Mouse (Mus musculus): ENCODE results near the gene Cul5. TPM values are rescaled to one million over a fixed set of nuclear protein-coding genes. Genes with fewer than 3 reads are reported as not detected.
A peak's percentile ranks its signal among the peaks of the same experiment; 100 is the strongest.

Cul5 gene
- 4.2 and 5.4 TPM in 2 replicates for polyA plus RNA-seq (2012; rRNA removed)

- Histone ChIP-seq H3K4me3 (ENCODE audit: insufficient read depth, low read depth, low read length) (no peak within 1 kb of the TSS), H3K27me3 (replicated peaks; ENCODE audit: control insufficient read depth, insufficient read depth, low read length) (no peaks in the 10 kb centered on the region), H3K27ac (ENCODE audit: insufficient read depth, low read depth, low read length) (no peak within 1 kb of the TSS), H3K36me3 (ENCODE audit: control insufficient read depth, insufficient read depth, low read length) (no peaks in the 10 kb centered on the region), H3K4me1 (ENCODE audit: control insufficient read depth, insufficient read depth, low read length) (peaks cover 11% of the 10 kb centered on the region)
- no peak for TF ChIP-seq POLR2A (IDR thresholded peaks at IDR 0.05; ENCODE audit: low read depth, low read length)
- TF ChIP-seq CTCF (conservative IDR thresholded peaks at IDR 0.05; ENCODE audit: insufficient read depth, insufficient read length, low read depth, low read length) = no peak
- 61% methylated on average over 5 of the region's 5 CpGs for WGBS
- DNase-seq = peak; percentile 71
Observed at GRCm38 (mm10) chr9:53669680-53670219, at the start of gene Cul5. Gene Cul5, minus strand, starts transcription at chr9:53670014.

GRCm38 (mm10) chr9:53705992-53706696 is 36.3 kb upstream of the Cul5 start, which contains the start of gene Rab39:
Gene Rab39, minus strand, starts transcription at chr9:53706232.
- Histone ChIP-seq H3K4me3 (ENCODE audit: insufficient read depth, low read depth, low read length) (peak within 1 kb of the TSS; percentile 12; the same call in 1 of the 2 replicates), H3K27me3 (replicated peaks; ENCODE audit: control insufficient read depth, insufficient read depth, low read length) (no peaks in the 10 kb centered on the region; the same call in 1 of the 2 replicates), H3K4me1 (ENCODE audit: control insufficient read depth, insufficient read depth, low read length) (no peaks in the 10 kb centered on the region), H3K36me3 (ENCODE audit: control insufficient read depth, insufficient read depth, low read length) (no peaks in the 10 kb centered on the region), H3K27ac (ENCODE audit: insufficient read depth, low read depth, low read length) (no peak within 1 kb of the TSS)
- WGBS = 2% methylated on average over 49 of the region's 49 CpGs
- peak; percentile 67 for DNase-seq
- TF ChIP-seq CTCF (conservative IDR thresholded peaks at IDR 0.05; ENCODE audit: insufficient read depth, insufficient read length, low read depth, low read length) (no peak), POLR2A (IDR thresholded peaks at IDR 0.05; ENCODE audit: low read depth, low read length) (no peak)

- Histone ChIP-seq H3K36me3 (ENCODE audit: control insufficient read depth, insufficient read depth, low read length) (no peaks in the 10 kb centered on the region), H3K27ac (ENCODE audit: insufficient read depth, low read depth, low read length) (no peak overlapping the region), H3K4me3 (ENCODE audit: insufficient read depth, low read depth, low read length) (peak overlapping the region; percentile 12; the same call in 1 of the 2 replicates), H3K4me1 (ENCODE audit: control insufficient read depth, insufficient read depth, low read length) (no peaks in the 10 kb centered on the region), H3K27me3 (replicated peaks; ENCODE audit: control insufficient read depth, insufficient read depth, low read length) (no peaks in the 10 kb centered on the region; the same call in 1 of the 2 replicates)
- WGBS = under 1% methylated on average over 28 of the region's 28 CpGs
- no peak for TF ChIP-seq POLR2A (IDR thresholded peaks at IDR 0.05; ENCODE audit: low read depth, low read length)
- no peak for TF ChIP-seq CTCF (conservative IDR thresholded peaks at IDR 0.05; ENCODE audit: insufficient read depth, insufficient read length, low read depth, low read length)
- peak; percentile 8 for DNase-seq
Observed at GRCm38 (mm10) chr9:53705491-53705991, 35.7 kb upstream of the Cul5 start.

GRCm38 (mm10) chr9:53702991-53703390 is 33.2 kb upstream of the Cul5 start:
- no peaks in the 10 kb centered on the region for H3K36me3 ChIP-seq (ENCODE audit: control insufficient read depth, insufficient read depth, low read length)
- H3K4me3 ChIP-seq (ENCODE audit: insufficient read depth, low read depth, low read length) = no peak overlapping the region
- no peaks in the 10 kb centered on the region; the same call in 1 of the 2 replicates for H3K27me3 ChIP-seq (replicated peaks; ENCODE audit: control insufficient read depth, insufficient read depth, low read length)
- no peak for TF ChIP-seq POLR2A (IDR thresholded peaks at IDR 0.05; ENCODE audit: low read depth, low read length)
- TF ChIP-seq CTCF (conservative IDR thresholded peaks at IDR 0.05; ENCODE audit: insufficient read depth, insufficient read length, low read depth, low read length) = no peak
- no peak for DNase-seq
- no peak overlapping the region for H3K27ac ChIP-seq (ENCODE audit: insufficient read depth, low read depth, low read length)
- 92% methylated on average over 1 of the region's 1 CpGs for WGBS
- no peaks in the 10 kb centered on the region for H3K4me1 ChIP-seq (ENCODE audit: control insufficient read depth, insufficient read depth, low read length)

GRCm38 (mm10) chr9:53700496-53700895 is 30.7 kb upstream of the Cul5 start:
- 57% methylated on average over 4 of the region's 4 CpGs for WGBS
- no peak for DNase-seq
- Histone ChIP-seq H3K36me3 (ENCODE audit: control insufficient read depth, insufficient read depth, low read length) (no peaks in the 10 kb centered on the region), H3K27ac (ENCODE audit: insufficient read depth, low read depth, low read length) (no peak overlapping the region), H3K4me1 (ENCODE audit: control insufficient read depth, insufficient read depth, low read length) (no peaks in the 10 kb centered on the region), H3K27me3 (replicated peaks; ENCODE audit: control insufficient read depth, insufficient read depth, low read length) (no peaks in the 10 kb centered on the region), H3K4me3 (ENCODE audit: insufficient read depth, low read depth, low read length) (no peak overlapping the region)
- TF ChIP-seq POLR2A (IDR thresholded peaks at IDR 0.05; ENCODE audit: low read depth, low read length) (no peak), CTCF (conservative IDR thresholded peaks at IDR 0.05; ENCODE audit: insufficient read depth, insufficient read length, low read depth, low read length) (no peak)

- Histone ChIP-seq H3K4me3 (ENCODE audit: insufficient read depth, low read depth, low read length) (no peak overlapping the region), H3K27me3 (replicated peaks; ENCODE audit: control insufficient read depth, insufficient read depth, low read length) (no peaks in the 10 kb centered on the region), H3K36me3 (ENCODE audit: control insufficient read depth, insufficient read depth, low read length) (no peaks in the 10 kb centered on the region), H3K27ac (ENCODE audit: insufficient read depth, low read depth, low read length) (no peak overlapping the region), H3K4me1 (ENCODE audit: control insufficient read depth, insufficient read depth, low read length) (no peaks in the 10 kb centered on the region)
- 87% methylated on average over 5 of the region's 5 CpGs for WGBS
- no peak for TF ChIP-seq POLR2A (IDR thresholded peaks at IDR 0.05; ENCODE audit: low read depth, low read length)
- TF ChIP-seq CTCF (conservative IDR thresholded peaks at IDR 0.05; ENCODE audit: insufficient read depth, insufficient read length, low read depth, low read length) = no peak
- DNase-seq = no peak
Observed at GRCm38 (mm10) chr9:53695846-53696245, 26.0 kb upstream of the Cul5 start.

- Histone ChIP-seq H3K4me3 (ENCODE audit: insufficient read depth, low read depth, low read length) (no peak overlapping the region), H3K27ac (ENCODE audit: insufficient read depth, low read depth, low read length) (no peak overlapping the region), H3K4me1 (ENCODE audit: control insufficient read depth, insufficient read depth, low read length) (no peaks in the 10 kb centered on the region), H3K36me3 (ENCODE audit: control insufficient read depth, insufficient read depth, low read length) (no peaks in the 10 kb centered on the region), H3K27me3 (replicated peaks; ENCODE audit: control insufficient read depth, insufficient read depth, low read length) (no peaks in the 10 kb centered on the region)
- WGBS = 71% methylated on average over 1 of the region's 1 CpGs
- TF ChIP-seq POLR2A (IDR thresholded peaks at IDR 0.05; ENCODE audit: low read depth, low read length) = no peak
- no peak for DNase-seq
Observed at GRCm38 (mm10) chr9:53693718-53694117, 23.9 kb upstream of the Cul5 start.

Measured in kidney, adult 2 months (tissue).